In the genomic region with DNA sequence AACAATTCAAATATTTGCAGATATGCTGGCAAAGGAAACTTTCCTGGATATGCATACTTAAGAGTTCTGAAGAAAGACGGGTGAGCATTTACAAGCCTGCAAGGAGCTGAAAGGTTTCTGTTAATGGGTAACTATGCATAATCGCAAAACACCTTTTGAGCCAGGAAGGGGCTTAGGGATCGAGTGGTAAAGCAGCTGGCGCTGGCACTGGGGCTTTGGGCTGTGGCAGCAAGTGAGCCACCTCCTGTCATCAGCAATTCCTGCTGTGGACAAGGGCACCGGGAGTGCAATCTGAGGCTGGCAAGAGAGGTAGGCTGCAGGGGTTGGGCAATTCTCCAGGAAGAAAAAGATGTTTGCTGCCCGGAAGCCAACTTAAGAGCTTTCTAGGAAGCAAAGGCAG, we compare ENCODE assay signal across 13 mouse cellular contexts. TPM values are rescaled to one million over a fixed set of nuclear protein-coding genes. Genes with fewer than 3 reads are reported as not detected.
DNase-seq lines count a peak whose midpoint lies in the region; ATAC-seq and TF ChIP-seq lines count a peak whose summit lies in the region.
"Had no signal": no experiment of that assay in that cellular context is flagged by ENCODE, and none has a peak within 500 bp of the region (broad histone marks: within the 10 kb centered on the region; RNA-seq: fewer than 3 reads in every experiment).

No protein-coding gene starts in this region.

- no peaks in the 10 kb centered on the region for H3K36me3 ChIP-seq in heart, embryonic 16.5 days (ENCODE audit: control insufficient read depth, insufficient read depth)
- no peaks in the 10 kb centered on the region for H3K36me3 ChIP-seq in intestine, embryonic 16.5 days (ENCODE audit: control insufficient read depth, insufficient read depth, low read length)
- no peaks in the 10 kb centered on the region for H3K36me3 ChIP-seq in liver, embryonic 11.5 days (ENCODE audit: control insufficient read depth, insufficient read depth, low read length)
- H3K36me3 ChIP-seq: forebrain, embryonic 15.5 days; liver, embryonic 13.5 days had no signal

- DNase-seq in heart, postnatal 36 days = no peak
- no peak for DNase-seq in Patski (ENCODE audit: low read depth, low spot score)
- peak; percentile 55 for DNase-seq in kidney, postnatal 14 days
- no peak for DNase-seq in liver, embryonic 11.5 days (ENCODE audit: low spot score)
- no peak for DNase-seq in gastrocnemius, postnatal 14 days
- DNase-seq in cerebellum, adult 11 months = no peak
- DNase-seq: cerebellum, adult 11-12 months; left cerebral cortex, postnatal 4 days; liver, embryonic 13.5 days; spleen, adult 18-20 months had no signal

- H3K9me3 ChIP-seq in heart, embryonic 16.5 days (replicated peaks; ENCODE audit: control insufficient read depth, low read length) = no peaks in the 10 kb centered on the region
- no peaks in the 10 kb centered on the region for H3K9me3 ChIP-seq in intestine, embryonic 16.5 days (ENCODE audit: control insufficient read depth, low read length)
- H3K9me3 ChIP-seq in liver, embryonic 11.5 days (ENCODE audit: control insufficient read depth, low read length) = no peaks in the 10 kb centered on the region
- H3K9me3 ChIP-seq: forebrain, embryonic 15.5 days; liver, embryonic 13.5 days had no signal

- in situ Hi-C loops in Patski (cut with MboI; ENCODE audit: low pct_unique_long_range_greater_than_20kb) = no loop called here

- peaks cover 22% of the 10 kb centered on the region for H3K4me1 ChIP-seq in heart, embryonic 16.5 days (ENCODE audit: control insufficient read depth, insufficient read depth, low read length)
- peaks cover 28% of the 10 kb centered on the region for H3K4me1 ChIP-seq in intestine, embryonic 16.5 days (ENCODE audit: control insufficient read depth, insufficient read depth, low read length)
- H3K4me1 ChIP-seq in liver, embryonic 11.5 days (replicated peaks; ENCODE audit: control insufficient read depth, insufficient read depth, low read length) = peaks cover 11% of the 10 kb centered on the region; the same call in 1 of the 2 replicates
- H3K4me1 ChIP-seq: liver, embryonic 13.5 days had no signal

- no peaks in the 10 kb centered on the region for H3K27me3 ChIP-seq in heart, embryonic 16.5 days (ENCODE audit: control insufficient read depth, insufficient read depth, low read length)
- no peaks in the 10 kb centered on the region for H3K27me3 ChIP-seq in Patski
- H3K27me3 ChIP-seq in intestine, embryonic 16.5 days (replicated peaks; ENCODE audit: control insufficient read depth, insufficient read depth, low read length) = no peaks in the 10 kb centered on the region
- H3K27me3 ChIP-seq in liver, embryonic 11.5 days (replicated peaks; ENCODE audit: control insufficient read depth, insufficient read depth, low read length) = no peaks in the 10 kb centered on the region
- H3K27me3 ChIP-seq: forebrain, embryonic 15.5 days; liver, embryonic 13.5 days had no signal

- peak; percentile 55; the same call in 1 of the 2 replicates for ATAC-seq in heart, embryonic 16.5 days (replicated peaks; ENCODE audit: extremely low read depth, insufficient read depth, low FRiP score)
- ATAC-seq in Patski = peak; percentile 18
- peak; percentile 50 for ATAC-seq in intestine, embryonic 16.5 days
- ATAC-seq in liver, embryonic 11.5 days (replicated peaks; ENCODE audit: low FRiP score) = no peak
- ATAC-seq: forebrain, embryonic 15.5 days had no signal

- intact Hi-C loops in heart, postnatal 36 days (cut with DNase I) = loop anchor here (2.0 kb wide), 1 partner anchor 15 kb away; no protein-coding TSS in a partner anchor
- intact Hi-C loops in gastrocnemius, postnatal 14 days (cut with DNase I; ENCODE audit: low total_unique reads) = no loop called here

- POLR2A ChIA-PET in Patski (lab: Charles Lee) = interaction anchor here (1.4 kb wide), 1 partner anchor 9 kb away, joined by 5 read pairs; no protein-coding TSS in a partner anchor

- 33% methylated on average over 6 of the region's 6 CpGs for WGBS in heart, embryonic 16.5 days
- 42% methylated on average over 6 of the region's 6 CpGs for WGBS in intestine, embryonic 16.5 days
- 57% methylated on average over 6 of the region's 6 CpGs for WGBS in liver, embryonic 11.5 days

- H3K27ac ChIP-seq in heart, embryonic 16.5 days (ENCODE audit: low read length) = no peak overlapping the region; the same call in 1 of the 2 replicates
- 0 out of 2 replicates have a peak overlapping the region, but pooled peaks have one; percentile 14 for H3K27ac ChIP-seq in intestine, embryonic 16.5 days (ENCODE audit: low read length)
- H3K27ac ChIP-seq in liver, embryonic 11.5 days (ENCODE audit: low read depth, low read length) = no peak overlapping the region
- H3K27ac ChIP-seq: forebrain, embryonic 15.5 days; liver, embryonic 13.5 days had no signal

- CTCF ChIA-PET in Patski (lab: Charles Lee) = interaction anchor here (0.9 to 1.8 kb wide), 4 partner anchors 104 to 170 kb away, joined by 3 to 4 read pairs (median 4); no protein-coding TSS in a partner anchor

- TF ChIP-seq CTCF in Patski (IDR thresholded peaks at IDR 0.05) = no peak

- H3K4me2 ChIP-seq in heart, embryonic 16.5 days (ENCODE audit: low read depth, low read length) = 0 out of 2 replicates have a peak overlapping the region, but pooled peaks have one; percentile 5
- H3K4me2 ChIP-seq in intestine, embryonic 16.5 days (ENCODE audit: low read depth, low read length) = peak overlapping the region; percentile 36
- H3K4me2 ChIP-seq in liver, embryonic 11.5 days = no peak overlapping the region
- H3K4me2 ChIP-seq: forebrain, embryonic 15.5 days; liver, embryonic 13.5 days had no signal

- no peak overlapping the region for H3K4me3 ChIP-seq in heart, embryonic 16.5 days (ENCODE audit: low read length)
- peak overlapping the region; percentile 38 for H3K4me3 ChIP-seq in intestine, embryonic 16.5 days (ENCODE audit: low read length)
- no peak overlapping the region for H3K4me3 ChIP-seq in liver, embryonic 11.5 days (ENCODE audit: low read depth, low read length)
- H3K4me3 ChIP-seq: forebrain, embryonic 15.5 days; liver, embryonic 13.5 days had no signal

- H3K9ac ChIP-seq in heart, embryonic 16.5 days (ENCODE audit: low read length) = no peak overlapping the region
- peak overlapping the region; percentile 57; the same call in 1 of the 2 replicates for H3K9ac ChIP-seq in intestine, embryonic 16.5 days (ENCODE audit: low read depth, low read length)
- no peak overlapping the region for H3K9ac ChIP-seq in liver, embryonic 11.5 days (ENCODE audit: low read depth, low read length)
- H3K9ac ChIP-seq: forebrain, embryonic 15.5 days; liver, embryonic 13.5 days had no signal

RNA-seq across cellular contexts. Expression of a gene that starts 49.1 kb away (rescaled TPM):
- 22.6 and 24.6 TPM in 2 replicates for polyA plus RNA-seq in heart, embryonic 16.5 days (2015; fragmentation: Nextera tagmentation; extraction: Ambion mirVana)
- 10 to 100 TPM; 18.6 to 20.8 TPM for total RNA-seq in heart, postnatal 36 days (2021)
- polyA plus RNA-seq in Patski (2021) = 22.1 TPM
- polyA plus RNA-seq in intestine, embryonic 16.5 days (2015; fragmentation: Nextera tagmentation; extraction: Ambion mirVana) = 8.8 and 9.0 TPM in 2 replicates
- polyA plus RNA-seq in liver, embryonic 11.5 days (2014; fragmentation: Nextera tagmentation; extraction: Ambion mirVana) = 8.8 and 8.9 TPM in 2 replicates
- total RNA-seq in gastrocnemius, postnatal 14 days (2021) = 10 to 100 TPM; 13.6 to 15.6 TPM
